Mouse (Mus musculus) frontal cortex, adult 2 months (tissue): ENCODE data around the gene Cnnm4. TPM values are rescaled to one million over a fixed set of nuclear protein-coding genes. Genes with fewer than 3 reads are reported as not detected.

Experiments
- polyA plus RNA-seq: library from polyadenylated mRNA; depleted of rRNA; stranded (reverse); fragments of >200 nt; gene quantifications from 2 replicates; pipeline ENCODE4 v1.2.3, GENCODE M21; 2012; rRNA removed

Cnnm4 gene
- polyA plus RNA-seq, 1 experiment = 7.9 TPM

Other genes starting within 250 kb of the Cnnm4 start
- gene Uggt1, start 226.9 kb upstream of the Cnnm4 start, polyA plus RNA-seq = 23.4 and 25.2 TPM in 2 replicates
- 0.97 and 1.1 TPM in 2 replicates for gene Neurl3, start 196.9 kb upstream of the Cnnm4 start, polyA plus RNA-seq
- 9.0 and 11.2 TPM in 2 replicates for gene Arid5a, start 163.9 kb upstream of the Cnnm4 start, polyA plus RNA-seq
- gene Kansl3, start 102.4 kb upstream of the Cnnm4 start, polyA plus RNA-seq = 65.5 and 65.8 TPM in 2 replicates
- 0.29 and 0.36 TPM in 2 replicates for gene Fer1l5, start 99.3 kb upstream of the Cnnm4 start, polyA plus RNA-seq
- gene Lman2l, start 26.3 kb upstream of the Cnnm4 start, polyA plus RNA-seq = 39.1 and 39.6 TPM in 2 replicates
- 26.6 and 27.1 TPM in 2 replicates for gene Cnnm3, start 40.2 kb downstream of the Cnnm4 start, polyA plus RNA-seq
- 9.5 and 11.5 TPM in 2 replicates for gene Ankrd23, start 65.3 kb downstream of the Cnnm4 start, polyA plus RNA-seq
- gene Gm42417, start 67.8 kb downstream of the Cnnm4 start, polyA plus RNA-seq = 0.04 TPM in 1 of 2 replicates, not detected in the other
- 16.2 and 17.7 TPM in 2 replicates for gene Ankrd39, start 75.8 kb downstream of the Cnnm4 start, polyA plus RNA-seq
- 12.3 and 12.7 TPM in 2 replicates for gene Sema4c, start 86.7 kb downstream of the Cnnm4 start, polyA plus RNA-seq
- gene Fam178b, start 211.6 kb downstream of the Cnnm4 start, polyA plus RNA-seq = 0.58 and 1.4 TPM in 2 replicates
- 636 and 685 TPM in 2 replicates for gene Cox5b, start 219.8 kb downstream of the Cnnm4 start, polyA plus RNA-seq
- 0.10 and 0.46 TPM in 2 replicates for gene 4933424G06Rik, start 238.5 kb downstream of the Cnnm4 start, polyA plus RNA-seq
- gene Actr1b, start 242.8 kb downstream of the Cnnm4 start, polyA plus RNA-seq = 362 and 413 TPM in 2 replicates